Mouse (Mus musculus): ENCODE data around the gene Wrap73.

Gene Wrap73

DNA sequence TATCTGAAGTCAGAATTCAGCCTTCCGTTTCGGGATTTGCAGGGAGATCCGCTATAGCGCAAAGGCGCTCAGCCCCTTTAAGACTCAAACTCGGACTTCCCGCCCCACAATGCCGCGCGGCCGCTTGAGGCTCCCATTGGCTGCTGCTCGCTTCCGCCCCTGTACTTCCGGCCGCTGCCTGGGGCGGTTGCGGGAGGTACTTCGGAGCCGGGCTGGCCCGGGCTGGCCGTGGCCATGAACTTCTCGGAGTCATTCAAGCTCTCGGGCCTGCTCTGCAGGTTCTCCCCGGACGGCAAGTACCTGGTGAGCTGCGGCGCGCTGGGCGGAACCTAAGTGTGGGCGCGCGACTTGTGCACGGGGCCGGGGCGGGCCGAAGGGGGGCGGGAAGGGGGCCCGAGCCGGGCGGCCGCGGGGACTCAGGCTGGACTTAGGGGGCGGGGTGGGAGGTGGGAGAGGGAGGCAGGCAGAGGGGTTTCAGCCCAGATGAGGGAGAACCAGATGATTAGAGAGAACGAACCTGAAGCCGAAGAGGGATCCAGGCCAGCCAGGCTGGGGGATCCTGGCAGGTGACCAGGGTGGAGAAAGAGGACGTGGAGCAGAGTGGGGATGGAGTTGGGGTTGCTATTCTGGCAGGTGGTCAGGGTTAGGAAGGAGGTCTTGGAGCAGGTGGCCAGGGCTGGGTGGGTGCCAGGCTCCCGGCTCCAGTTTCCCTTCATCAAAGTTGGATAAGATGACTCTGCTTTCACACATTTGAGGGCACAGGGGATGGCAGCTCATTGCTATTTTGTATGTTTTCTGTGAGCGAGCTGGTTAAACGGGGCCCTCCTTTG, at the start of gene Wrap73:
TSS of gene Wrap73 (plus strand) at position 162 of the 830 bp plus-strand sequence.
- DNase-seq (ENCODE audit: extremely low spot score, low read depth, low spot score) = peak; percentile 73

DNA sequence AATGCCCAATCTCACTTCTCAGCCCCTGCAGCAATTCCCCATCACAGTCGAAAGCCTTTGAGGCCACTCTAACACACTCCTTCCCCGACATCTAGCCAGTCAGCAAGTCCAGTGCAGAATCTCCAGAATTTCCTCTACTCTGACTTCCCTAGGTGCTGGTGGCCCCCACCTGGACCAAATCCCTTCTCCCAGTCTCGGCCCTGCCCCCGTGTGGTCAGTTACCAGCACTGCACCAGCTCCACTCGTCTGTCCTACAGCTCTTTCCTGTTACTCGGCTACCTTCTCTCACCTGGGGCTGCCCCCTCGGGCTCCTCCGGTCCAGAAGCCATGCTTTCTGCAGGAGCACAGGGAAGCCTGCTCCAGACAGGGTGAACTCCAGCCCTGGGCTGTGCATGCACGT, 49.0 kb upstream of the Wrap73 start:
- no peak for DNase-seq (ENCODE audit: extremely low spot score, low read depth, low spot score)

DNA sequence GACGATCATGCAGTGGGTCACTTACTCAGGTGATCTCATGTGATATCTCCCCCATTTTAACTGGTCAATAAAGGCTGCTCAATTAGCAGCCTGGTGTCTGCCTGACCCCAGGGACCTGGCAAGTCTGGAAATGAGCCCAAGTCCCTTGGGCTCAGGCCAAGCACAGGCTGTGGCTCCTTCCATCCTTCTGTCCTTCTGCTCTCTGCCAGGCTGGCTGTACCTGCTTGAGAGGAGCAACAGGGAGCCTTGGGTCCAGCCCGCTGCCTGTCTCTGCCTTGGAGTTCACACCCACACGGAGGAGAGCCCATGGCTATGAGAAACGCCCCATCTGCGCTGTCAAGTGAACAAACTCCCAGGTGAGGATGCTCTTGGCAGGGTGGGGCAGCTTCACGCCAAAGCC, 46.1 kb upstream of the Wrap73 start:
- no peak for DNase-seq (ENCODE audit: extremely low spot score, low read depth, low spot score)

DNA sequence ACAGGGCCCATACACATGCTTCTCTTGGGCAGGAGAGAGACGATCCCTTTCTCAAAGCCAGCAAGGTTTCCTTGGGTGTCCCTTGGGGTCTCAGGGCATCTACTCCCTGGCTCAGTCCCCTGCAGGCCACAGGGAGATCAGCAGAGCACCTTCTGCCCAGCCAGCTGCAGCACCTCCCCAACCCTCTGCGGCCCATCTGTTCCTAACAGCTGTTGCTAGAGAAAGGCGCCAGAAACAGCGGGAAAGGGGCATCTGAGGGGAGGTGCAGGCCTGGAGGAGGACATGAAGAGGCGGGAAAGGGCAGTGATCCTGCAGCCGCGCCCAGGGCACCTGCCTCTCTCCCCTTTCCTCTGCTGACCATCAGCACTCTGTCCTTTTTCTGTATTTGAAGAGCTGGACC, 42.8 kb upstream of the Wrap73 start:
- DNase-seq (ENCODE audit: extremely low spot score, low read depth, low spot score) = no peak

DNA sequence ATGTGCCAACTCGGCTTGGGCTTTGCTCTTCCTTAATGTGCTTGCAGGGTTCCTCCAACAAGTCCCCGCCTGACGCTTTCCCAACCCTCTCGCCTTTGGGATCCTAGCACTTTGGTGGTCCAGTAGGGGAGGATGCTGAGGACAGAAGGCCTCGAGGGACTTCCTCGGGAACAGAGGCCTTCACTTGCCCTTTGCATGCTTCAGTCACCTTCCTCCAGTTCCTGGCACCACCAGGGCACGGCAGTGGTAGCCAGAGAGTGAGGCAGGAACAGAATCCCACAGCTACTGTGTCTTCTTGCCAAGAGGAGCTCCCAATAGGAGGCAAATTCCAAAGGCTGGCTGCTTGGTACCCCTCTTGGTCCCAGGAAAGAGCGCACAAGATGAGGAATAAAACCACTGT, 38.8 kb upstream of the Wrap73 start:
- no peak for DNase-seq (ENCODE audit: extremely low spot score, low read depth, low spot score)

DNA sequence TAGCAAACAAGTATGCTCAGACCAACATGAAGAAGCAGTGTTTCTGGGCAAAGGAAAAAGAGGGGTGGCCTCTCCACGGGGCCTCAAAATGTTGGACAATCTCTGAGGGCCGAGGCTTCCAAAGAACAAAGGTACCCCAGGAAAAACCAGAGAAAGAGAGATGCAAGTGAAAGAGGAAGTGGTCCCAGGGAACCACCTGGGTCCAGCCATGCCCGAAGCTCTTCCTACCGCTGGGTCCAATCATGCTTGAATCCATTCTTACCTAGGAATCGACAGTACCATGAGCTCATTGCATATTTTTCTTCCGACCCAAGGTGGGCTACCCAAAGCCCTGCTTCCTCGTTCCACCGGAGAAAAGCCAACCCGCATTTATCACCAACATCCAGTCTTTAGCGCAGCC, 38.3 kb upstream of the Wrap73 start:
- DNase-seq (ENCODE audit: extremely low spot score, low read depth, low spot score) = no peak

DNA sequence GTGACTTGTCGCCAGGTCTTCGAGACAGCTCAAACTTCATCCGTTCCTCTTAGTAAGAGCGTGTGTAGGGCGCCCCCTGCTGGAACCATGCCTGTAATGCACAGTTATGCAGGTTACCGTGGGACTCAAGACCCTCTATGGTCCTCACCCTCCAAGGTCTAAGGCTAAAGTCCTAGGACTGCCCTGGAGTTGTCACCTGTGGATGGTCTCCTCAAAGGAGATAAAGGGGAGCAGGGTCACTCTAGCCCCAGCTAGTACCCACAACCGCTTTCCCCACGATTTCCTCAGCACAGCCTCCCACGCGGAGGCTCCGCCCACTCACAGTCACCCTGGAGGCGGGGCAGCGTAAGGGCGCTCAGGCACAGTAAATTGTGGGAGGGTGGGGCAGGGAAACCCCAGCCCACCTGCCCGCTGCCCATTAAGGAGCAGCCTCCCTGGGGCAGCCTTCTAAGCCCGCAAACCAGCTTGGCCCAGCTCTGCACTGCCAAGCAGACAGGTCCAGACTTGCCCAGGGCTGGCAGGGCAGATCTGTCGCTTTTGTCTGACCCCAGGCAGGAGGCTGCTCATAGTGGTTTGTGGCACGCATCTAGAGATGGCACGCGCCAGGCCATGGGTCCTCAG, 36.7 kb upstream of the Wrap73 start:
- peak; percentile 6 for DNase-seq (ENCODE audit: extremely low spot score, low read depth, low spot score)

DNA sequence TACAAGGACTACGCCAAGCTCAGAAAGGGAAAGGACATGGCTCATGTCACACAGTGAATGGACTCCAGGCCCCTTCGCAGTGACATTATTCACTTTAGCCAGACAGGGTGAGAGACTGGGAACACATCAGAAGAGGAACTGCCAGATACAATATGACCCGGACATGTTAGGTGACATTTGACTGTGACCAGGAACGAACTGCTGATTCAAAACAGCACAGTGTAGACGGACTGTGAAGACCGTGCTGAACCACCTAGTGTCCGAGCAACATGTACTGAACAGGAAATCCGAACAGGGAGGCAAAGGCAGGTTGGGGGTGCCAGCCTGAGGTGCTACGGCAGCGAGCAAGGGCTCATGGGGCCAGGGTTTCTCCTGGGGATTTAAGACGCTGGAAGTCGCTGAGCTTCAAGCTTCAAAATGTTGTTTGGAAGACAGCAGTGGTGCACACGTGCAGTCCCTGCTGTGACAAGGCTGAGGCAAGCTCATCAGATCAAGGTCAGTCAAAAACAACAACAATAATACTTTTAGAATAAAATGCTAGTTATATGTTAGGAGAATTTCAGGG, 35.6 kb upstream of the Wrap73 start:
- no peak for DNase-seq (ENCODE audit: extremely low spot score, low read depth, low spot score)

DNA sequence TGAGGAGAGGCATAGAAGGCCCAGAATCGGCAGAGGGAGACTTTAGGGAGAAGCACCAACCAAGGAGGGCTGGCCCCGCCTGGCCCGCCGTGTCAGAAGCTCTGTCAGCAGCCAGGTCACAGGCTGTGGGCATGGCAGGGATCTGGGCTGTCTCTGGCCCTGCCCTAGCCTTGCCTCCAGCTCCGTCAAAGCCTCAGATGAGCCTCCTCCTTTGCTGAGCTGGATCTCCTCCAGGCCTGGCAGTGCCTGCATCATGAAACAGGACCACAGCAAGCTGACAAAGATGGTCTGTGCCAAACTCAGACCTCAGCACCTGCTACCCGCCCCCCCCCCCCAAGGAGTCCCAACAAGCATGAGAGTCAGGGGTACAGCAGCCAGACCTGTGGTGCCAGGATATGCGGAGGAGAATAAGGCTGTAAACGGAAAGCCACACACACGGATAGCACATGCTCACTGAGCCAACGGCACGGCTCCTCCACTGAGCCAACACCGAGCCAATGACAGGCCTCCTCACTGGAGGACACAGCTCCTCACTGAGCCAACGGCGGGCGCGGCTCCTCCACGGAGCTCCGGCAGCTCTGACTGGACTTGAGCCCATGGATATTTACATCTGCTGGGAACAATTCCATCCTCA, 32.8 kb upstream of the Wrap73 start:
- DNase-seq (ENCODE audit: extremely low spot score, low read depth, low spot score) = no peak

DNA sequence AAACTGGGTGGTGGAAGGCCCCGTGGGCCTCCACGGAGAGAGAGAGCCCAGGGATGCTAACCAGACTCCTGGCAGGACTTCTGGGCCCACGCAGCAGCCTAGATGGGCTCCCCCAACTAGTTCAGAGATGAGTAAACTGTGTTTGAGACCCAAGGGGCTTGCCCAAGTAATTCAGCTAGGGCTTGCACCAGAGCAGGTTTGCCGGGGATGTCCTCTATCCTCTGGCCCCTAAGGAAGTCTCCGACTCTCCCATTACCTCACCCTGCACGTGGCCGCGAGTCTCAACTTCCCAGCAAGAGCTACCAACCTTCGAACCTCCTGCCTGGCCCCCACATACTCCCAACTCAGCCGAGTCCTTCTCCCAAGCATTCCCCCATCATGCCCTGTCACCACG, 32.3 kb upstream of the Wrap73 start:
- DNase-seq (ENCODE audit: extremely low spot score, low read depth, low spot score) = no peak

DNA sequence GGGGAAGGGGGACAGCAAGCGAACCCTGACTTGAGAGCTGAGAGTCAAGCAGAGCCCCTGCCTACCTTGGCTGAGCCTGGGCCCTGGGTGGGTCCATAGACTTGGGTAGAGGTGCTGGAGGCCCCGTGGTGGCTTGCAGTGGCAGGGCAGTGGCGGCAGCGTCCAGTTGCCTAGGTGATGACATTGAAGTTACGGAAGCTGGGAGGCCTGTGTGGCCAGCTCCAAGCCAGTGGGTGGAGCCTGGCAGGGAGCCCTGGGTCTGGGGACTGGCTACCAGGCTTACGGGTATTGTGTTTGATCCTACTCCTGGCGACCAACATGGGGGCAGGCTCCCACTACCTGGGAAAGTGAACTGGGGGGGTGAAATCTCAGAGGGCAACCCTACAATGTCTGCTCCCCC, 25.8 kb upstream of the Wrap73 start:
- no peak for DNase-seq (ENCODE audit: extremely low spot score, low read depth, low spot score)

DNA sequence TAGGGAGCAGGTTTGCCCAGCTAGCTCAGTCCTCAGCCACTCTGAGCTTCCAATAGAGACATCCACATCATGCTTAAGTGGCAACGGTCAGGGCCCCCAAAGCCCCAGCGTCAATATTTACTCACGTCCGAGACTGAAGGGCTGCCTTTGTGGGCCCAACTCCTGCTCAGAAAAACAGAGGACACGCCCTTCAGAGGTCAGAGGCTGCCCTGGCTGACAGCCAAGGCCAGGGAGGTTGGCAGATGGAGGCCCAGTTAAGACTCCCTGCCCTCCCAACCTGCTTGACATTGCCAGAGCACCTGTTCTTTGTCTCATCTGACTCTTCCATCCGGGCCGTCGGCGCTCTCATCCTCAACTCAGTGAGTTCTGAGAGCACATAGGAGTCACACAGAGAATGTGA, 23.4 kb upstream of the Wrap73 start:
- no peak for DNase-seq (ENCODE audit: extremely low spot score, low read depth, low spot score)

DNA sequence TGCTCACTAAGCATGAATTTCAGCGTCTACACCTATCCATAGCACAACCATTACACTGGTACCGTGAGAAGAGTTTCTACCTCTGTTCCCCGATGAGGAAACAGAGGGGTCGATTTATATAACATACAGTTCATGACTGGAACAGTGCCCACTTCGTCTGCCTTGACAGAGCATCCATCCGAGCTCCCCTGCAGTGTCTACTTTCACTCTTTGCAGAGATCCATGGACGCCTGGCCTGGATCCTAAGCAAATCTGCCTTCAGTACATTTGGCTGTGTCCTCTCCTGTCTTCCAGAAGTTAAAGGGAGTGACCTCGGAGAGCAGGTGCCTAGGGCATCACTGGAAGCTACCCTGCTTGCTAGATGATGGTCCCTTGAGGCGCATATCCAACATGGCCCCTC, 23.0 kb upstream of the Wrap73 start:
- DNase-seq (ENCODE audit: extremely low spot score, low read depth, low spot score) = no peak

DNA sequence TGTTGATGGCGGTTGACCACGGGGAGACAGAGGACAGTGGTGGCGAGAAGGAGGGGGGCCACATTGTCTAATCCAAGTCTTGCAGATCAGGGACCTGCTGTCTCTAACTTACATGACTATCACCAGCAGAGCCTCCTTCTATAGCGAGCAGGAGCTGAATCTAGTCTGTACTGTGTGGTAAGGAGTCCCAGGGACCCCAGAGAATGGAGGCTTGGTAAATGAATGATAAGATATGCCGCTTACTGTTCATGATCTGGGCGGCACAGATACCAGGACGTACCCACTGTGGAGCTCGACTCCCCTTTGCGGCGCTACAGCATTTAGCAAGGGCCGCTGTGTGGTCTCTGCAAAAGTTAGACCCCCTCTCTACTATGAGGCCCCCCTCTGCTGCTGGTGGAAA, 20.4 kb upstream of the Wrap73 start:
- no peak for DNase-seq (ENCODE audit: extremely low spot score, low read depth, low spot score)

DNA sequence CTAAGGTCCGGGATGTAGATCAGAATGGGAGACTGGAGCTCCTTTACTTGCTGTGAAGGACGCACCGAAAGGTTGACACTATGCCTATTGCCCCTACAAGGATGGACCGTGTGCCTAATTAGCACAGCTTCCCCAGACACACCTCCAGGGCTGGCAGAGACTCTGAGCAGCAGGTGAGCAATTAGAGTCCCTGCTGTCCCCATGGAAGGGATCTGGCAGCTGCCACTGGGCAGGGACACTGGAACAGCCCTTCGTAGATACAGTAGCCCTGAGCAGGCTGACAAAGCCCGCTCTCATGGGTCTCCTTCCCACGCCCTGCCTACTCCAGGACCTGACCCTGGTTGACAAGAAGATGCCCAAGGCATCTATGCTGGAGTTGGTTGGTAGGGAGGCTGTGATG, 19.8 kb upstream of the Wrap73 start:
- DNase-seq (ENCODE audit: extremely low spot score, low read depth, low spot score) = no peak

DNA sequence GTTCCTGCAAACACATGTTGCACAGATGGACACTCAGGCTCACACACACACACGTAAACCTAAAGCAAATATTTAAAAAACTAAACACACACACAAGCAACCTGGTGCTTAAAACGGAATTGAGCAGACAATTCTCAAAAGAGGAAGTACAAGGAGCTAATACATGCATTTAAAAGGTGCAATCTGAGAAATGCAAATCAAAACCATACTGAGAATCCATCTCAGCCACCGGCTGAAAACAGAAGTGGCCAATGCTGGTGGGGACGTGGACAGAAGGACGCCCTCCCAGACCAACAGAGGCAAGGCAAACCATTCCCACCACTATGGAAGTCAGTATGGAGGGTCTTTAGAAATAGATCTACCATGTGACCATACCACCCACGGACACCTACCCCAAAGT, 18.6 kb upstream of the Wrap73 start:
- no peak for DNase-seq (ENCODE audit: extremely low spot score, low read depth, low spot score)

DNA sequence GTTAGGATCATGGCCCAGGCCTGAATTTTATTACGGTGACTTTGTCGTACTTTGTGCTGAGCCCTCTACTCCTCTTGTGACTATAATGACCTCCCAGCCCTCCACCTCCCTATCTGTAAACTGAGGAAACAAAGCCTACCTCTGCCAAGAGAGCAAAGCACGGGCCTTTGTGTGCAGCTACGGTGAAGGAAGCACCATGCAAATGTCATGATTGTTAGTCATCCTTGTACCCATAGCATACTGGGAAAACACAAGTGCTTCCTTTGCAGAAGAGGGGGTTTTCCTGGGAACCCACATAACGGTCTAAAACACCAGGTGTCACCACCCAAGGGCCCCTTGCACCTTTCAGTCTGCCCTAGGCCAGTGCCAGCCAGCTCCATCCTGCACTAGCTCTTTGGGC, 17.0 kb upstream of the Wrap73 start:
- DNase-seq (ENCODE audit: extremely low spot score, low read depth, low spot score) = no peak

DNA sequence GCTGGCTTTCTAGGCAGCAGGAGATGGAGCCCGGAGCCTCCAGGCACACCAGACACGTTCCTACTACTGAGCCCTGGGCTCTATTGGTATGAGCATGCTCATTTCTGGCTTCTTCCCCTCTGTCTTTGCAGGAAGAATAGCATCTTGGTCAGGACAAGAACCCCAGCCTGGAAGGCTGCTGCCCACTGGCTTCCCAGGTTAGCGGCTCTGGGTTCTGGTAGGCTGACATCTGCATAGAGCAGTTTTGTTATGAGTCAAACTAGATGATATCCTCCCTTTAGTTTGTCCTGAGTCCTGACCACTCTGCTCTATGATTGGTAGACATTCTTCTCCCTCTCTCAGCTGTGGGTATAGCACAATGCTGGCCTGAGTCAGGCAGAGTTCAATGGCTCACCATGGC, 14.9 kb upstream of the Wrap73 start:
- DNase-seq (ENCODE audit: extremely low spot score, low read depth, low spot score) = no peak

DNA sequence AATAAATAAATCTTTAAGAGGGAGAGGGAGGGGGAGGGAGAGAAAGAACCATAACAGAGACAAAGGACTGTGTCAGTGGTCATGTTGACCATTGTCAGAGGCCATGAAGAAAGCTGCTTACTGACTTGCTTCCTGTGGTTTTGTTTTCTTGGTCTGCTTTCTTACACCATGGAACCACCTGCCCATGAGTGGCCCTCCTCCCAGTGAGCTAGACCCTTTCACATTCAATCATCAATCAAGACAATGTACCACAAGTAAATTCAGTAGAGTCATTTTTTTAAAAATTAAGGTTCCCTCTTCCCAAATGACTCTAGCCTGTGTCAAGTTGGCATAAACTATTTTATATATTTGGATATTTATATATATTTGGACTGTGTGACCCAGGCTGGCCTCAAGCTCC, 12.2 kb upstream of the Wrap73 start:
- no peak for DNase-seq (ENCODE audit: extremely low spot score, low read depth, low spot score)

DNA sequence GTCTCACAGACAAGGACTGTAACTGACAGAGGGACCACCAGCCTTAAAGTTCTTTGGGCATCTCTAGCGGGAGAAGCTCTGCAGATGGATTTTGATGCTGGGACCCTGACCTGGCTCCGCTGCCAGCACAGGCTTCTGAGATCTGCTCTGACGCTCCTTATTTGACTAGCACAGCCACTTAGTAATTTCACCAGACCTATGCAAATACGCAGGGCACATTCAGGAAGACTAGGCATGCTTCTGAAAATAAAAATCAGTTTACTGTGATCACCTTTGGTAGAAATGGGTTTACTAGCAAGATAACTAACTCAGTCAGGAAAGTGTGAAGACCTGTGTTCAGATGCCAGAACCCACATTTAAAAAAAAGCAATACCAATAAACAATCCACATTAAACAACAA, 10.3 kb upstream of the Wrap73 start:
- DNase-seq (ENCODE audit: extremely low spot score, low read depth, low spot score) = no peak

DNA sequence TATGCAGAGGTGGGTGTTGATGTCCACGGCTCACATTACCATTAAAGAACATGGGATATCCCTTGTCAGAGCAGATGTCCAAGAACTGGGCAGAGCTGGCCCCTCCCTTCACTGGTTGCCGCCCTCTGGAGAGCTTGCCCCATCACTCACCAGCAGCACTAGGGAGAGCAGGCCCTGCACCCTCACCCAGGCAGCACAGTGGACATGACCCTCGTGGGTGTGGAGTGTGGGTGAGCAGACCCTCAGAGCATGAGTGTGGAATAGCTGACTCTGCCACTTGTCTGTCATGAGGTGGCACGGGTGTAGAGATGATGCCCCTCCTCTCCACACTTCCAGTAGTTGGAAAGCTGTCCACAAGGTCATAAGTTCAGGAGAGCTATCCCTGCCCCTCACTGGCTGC, 7.4 kb upstream of the Wrap73 start:
- DNase-seq (ENCODE audit: extremely low spot score, low read depth, low spot score) = no peak

DNA sequence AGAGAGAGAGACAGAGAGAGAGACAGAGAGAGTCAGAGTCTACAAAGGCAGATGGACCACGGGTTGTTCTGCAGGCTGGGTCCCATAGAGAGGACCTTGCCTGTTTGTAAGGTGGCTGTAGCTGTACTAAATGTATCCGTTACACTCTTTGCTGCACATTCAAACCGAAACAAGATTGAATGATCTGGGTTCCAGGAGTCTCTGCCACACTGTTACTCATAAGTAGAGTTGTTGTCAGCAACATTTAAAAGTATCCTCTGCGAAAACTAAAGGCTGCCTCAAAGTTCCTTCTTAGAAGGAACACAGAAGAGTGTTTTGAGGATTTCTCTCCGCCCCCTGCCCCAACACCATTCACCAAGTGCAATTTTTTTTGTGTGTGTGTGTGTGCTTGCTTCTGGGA, 5.0 kb upstream of the Wrap73 start:
- no peak for DNase-seq (ENCODE audit: extremely low spot score, low read depth, low spot score)
